Mouse (Mus musculus): ENCODE results near the gene Ubap2.

DNA sequence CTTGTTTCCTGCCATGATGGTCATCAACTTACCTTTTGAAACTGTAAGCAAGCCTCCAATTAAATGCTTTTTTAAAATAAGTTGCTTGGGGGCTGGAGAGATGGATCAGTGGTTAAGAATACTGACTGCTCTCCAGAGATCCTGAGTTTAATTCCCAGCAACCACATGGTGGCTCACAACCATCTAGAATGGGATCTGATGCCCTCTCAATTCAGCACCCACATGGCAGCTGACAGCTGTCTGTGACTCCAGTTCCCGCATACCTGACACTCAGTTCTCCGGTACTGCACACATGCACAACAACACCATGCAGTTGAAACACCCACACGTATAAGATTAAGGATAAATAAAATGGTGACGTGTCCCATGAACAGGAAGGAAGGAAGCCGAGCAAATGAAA, 43.3 kb upstream of the Ubap2 start:
- TF ChIP-seq EP300 (optimal IDR thresholded peaks at IDR 0.05): no peak
- no peak for TF ChIP-seq CTCF (IDR thresholded peaks at IDR 0.05; ENCODE audit: low read depth)
